Mouse (Mus musculus) brain, embryonic 18.5 days (tissue): Measurements from ENCODE around the gene Plekhh2.

Experiments
- DNase-seq: peaks from one replicate; pipeline ENCODE4 v3.0.0-alpha.2; 2012; ENCODE audit warnings: low read depth, low spot score

Gene Plekhh2

DNA sequence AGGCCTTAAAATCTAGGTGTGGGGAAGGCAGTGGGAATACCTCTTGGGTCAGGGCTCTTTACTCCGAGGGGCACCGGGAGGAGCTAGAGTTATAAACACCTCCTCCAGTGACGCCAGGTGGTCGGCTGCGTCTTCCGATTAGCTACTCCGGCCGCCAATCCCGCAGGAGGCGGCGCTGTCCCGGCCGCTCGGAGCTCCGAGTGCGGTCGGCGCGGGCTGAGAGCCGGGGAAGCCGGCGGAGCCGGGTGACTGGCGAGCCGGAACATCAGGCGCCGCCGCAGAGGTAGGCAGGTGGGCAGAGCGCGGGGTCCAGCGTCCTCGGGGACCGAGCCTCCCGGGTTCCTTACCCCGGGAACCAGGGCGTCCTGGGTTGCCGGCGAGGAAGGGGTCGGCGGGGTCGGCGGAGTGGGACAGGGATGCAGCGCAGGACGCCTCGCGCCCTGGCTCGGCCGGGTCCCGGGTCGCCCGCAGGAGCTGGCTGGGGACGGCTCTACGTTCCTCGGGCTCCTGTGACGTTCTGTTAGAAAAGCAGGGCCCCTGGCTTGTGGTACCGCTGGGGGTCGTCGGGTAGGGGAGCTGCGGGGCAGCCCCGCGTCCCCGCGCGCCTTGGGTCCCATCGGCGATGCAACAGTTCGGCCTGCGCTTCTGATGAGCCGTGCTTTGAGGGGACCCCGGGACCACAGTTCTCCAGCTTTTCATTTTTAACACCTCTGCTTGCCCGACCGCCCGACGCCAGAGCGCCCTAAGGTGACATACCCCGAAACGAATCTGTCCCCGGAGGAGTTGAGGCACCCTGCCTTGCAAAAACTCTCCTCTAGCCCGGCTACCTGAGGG, at the start of gene Plekhh2:
Gene Plekhh2 (plus strand): TSS at position 214 of the 834 bp plus-strand sequence.
- DNase-seq = peak; percentile 36

DNA sequence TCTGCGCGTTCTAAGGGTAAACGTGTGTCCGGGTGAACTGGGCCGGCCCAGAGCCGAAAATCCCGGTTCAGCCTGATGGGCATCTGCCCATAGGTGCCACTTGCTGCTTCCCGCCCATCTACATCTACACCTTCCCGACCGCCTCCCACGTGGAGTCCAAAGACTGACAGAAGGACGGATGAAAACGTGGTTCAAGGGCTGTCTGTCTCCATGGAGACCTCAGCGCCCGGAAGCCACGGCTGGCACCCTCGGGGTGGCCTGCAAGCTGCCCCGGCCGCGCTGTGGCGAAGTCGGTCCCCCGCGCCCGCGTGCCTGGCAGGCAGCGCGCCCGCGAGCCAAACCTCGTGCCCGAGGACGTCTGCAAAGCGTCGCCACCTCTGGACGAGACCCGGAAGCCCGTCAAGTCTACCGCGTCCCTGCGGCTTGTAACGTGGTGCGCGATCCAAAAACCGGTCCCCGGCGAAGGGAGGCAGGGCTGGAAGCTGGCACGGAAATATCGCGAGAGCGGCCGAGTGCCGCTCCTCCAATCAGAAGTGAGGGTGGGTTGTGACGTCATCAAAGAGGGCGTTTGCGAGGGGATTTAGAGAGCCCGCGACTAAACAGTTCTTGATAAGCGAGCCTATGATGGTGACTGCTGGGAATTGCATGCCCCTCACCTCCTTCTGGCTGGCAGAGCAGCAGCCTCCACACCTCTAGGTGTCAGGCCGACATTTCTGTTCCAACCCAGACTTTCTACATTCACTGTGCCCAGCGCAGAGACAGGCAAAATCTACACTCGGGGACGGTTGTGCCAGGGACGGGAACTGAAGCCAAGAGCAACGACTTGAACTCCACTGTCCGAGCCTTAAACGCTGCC, 45.7 kb upstream of the Plekhh2 start, which contains the start of gene Thada:
Gene Thada (minus strand): TSS at position 453 of the 856 bp plus-strand sequence.
- DNase-seq = peak; percentile 95

DNA sequence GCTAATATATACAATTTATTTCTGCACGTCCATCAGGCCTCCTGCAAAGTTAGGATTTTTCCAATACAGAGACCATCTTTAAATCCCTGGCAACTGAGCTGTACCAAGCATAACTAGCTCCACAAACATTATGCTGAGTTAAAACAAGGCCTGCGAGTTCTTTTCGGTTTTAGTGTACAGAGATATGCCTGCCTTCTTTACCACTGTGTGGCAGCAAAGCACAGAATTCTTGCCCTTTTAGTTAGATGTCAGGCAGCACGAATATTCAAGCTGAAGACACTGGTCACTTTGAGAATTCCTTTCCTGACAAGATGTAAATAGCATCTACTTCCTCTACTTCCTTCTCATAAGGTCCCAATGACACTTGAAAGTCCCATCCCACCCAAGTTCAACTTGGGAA, 37.4 kb upstream of the Plekhh2 start:
- DNase-seq = no peak

DNA sequence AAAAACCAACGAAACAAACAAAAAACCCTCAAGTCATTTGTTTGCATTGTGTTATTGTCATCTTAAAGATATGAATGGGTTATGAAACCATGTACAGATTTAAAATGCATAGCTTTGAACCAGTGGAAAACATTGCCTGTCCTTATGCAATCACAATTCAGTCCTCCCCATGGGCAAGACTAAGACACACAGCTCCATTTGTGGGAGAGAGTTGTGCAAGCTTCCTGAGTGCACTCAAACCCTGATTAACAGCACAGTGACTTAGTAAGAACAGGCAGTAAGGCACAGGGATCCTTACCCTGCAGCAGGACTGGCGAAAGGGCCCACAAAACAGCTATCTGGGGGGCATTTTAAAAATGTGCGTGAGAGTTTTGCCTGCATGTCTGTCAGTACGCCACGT, 34.5 kb upstream of the Plekhh2 start:
- no peak for DNase-seq

DNA sequence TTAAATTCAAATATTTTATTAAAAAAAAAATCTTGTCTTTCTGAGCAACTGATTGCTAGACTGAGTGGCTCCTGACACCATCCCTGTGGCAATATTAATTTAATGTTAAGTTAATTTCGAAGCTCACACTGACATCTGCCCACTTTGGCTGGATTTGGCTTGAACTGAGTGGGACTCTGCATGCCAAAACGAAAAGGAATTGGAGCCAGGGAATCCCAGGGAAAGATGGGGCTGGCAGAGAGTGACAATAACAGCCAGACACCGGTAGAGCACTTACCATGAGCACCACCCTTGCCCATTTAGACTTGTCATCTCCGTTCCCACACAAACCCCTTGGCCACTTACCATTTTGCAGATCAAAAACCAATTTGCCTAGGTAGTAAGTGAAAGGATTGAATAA, 33.4 kb upstream of the Plekhh2 start:
- DNase-seq = no peak

DNA sequence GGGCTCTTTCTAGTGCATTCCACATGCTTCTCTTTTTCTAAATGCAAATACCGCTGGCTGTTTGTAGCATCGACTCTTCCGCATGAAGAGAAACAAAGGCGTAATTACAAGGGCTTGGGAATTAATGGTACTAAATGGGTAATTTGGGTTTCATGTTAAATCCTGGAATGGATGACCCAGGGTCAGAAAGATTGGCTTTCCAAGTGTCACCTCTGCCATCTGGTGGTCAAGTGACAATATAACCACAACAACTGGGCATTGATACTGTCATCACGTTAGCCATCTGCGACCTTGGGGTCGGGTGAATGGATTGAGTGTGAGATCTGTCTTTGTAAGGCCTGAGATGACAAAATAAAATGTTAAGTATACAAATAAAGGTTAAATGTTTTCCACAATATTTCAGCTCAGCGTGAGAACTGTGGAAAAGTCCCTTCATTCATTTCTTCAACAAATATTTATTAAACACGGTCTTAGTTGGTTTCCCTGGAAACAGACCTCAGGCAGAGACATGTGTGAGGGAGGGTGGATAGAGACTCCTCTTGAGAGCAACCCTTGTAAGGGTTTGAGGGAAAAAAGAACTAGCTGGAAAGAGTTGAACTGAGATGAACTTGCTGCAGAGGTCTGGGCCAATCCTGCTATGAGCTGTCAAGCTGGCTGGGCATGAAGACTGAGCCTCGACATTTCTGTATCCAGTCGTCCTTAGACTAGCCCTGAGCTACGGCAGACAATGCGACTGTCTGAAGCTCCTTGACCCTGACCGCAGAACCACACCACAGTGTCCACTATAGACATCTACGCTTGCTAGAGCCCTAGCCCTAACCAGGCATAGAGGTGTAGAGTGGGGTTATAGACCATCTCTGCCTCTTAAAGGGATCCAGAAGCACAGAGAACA, 31.0 kb upstream of the Plekhh2 start:
- no peak for DNase-seq

DNA sequence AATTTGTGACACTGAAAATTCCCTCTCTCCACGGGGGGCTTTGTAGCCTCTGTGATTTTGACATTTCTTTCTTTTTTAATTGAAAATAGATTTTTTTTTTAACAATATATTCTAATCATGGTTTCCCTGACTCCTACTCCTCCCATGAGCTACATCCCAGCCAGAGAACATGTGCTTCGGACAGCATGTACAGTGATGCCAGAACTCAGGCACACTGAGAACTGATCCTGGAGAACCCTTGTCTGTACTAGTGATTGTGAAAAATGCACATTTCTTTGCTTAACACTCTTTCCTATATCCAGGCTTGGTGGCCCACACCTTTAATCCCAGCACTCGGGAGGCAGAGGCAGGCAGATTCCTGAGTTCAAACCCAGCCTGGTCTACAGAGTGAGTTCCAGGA, 28.9 kb upstream of the Plekhh2 start:
- DNase-seq = no peak

DNA sequence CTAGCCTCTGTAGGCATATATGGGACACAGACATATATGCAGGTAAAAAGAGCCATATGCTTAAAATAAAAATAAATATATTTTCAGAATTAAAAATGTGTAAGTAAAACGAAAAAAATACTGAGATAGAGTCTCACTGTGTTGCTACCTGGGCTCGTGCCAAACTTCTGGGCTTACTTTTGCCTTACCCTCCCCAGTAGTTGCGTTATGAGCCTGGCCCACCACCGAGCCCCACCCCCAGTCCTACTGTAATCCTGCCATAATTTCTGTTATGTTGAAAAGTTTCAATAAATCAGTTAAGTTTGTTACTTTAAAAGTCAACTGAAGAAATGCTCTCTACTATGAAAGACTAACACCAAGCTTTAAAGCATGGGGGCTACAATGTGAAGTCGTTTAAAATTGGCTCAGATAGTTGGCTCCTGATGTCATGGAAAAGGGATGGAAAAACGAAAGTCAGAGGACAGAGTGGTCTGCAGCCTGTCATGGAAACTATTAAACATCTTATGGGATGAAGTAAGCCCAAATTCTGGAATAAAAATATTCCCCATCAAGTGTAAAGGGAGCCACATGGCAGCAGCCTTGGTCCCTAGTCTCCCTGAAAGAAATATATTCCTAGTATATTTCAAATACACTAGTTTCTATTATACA, 27.9 kb upstream of the Plekhh2 start:
- no peak for DNase-seq

DNA sequence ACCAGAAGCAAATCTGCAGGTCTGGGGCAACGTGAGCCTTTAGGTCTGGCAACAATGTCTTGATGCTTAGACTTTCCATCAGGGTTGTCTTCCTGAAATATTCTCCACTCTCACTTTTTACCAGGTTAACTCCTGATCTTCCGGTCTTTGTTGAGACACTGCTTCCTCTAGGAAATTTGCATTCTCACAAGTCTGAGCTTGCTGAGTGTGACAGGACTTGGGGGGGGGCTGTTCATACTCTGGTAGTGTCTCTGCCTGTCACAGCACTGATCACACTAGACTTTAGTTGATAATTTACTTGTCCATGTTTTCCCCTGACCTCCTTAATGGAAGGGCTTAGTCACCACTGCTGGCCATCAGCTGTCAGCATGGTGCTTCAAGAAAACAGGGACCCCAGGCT, 24.3 kb upstream of the Plekhh2 start:
- no peak for DNase-seq

DNA sequence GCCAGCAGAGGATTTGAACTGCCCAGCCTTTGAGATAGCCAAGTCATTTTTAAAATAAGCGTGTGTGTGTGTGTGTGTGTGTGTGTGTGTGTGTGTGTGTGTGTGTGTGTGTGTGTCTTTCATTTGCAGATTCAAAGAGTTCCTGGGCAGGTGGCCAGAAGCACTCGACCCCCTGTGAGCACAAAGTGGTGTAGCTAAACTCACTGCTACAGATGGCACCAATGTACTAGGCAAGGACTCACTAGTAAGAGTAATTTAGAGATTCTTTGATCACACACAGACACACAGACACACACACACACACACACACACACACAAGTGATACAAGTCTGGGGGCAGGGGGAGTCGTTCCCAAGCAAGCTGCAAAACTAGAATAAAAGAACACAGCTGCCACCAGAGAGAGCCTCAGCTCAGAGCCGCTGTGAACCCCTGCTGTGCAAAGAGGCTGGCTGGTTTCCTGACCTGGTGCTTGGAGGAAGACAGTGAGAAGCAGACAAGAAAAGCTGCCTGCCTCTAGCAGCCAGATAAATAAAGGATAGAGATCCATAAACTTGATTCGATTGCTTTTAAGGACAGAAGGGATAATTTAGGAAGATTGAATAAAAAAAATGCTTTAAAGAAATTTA, 19.3 kb upstream of the Plekhh2 start:
- no peak for DNase-seq

DNA sequence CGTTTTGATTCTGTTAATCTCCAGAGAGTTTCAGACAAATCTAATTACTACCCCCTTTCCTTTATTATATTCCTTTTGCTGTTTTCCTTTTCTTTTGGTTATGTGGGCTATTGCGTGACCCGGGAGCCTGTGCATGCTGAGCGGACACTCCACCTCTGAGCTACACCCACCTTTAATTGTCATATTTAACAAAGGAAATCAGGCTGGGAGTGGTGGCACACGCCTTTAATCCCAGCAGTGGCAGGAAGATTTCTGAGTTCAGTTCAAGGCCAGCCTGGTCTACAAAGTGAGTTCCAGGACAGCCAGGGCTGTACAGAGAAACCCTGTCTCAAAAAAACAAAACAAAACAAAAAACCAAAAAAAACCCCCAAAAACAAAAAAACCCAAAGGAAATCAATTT, 14.7 kb upstream of the Plekhh2 start:
- no peak for DNase-seq

DNA sequence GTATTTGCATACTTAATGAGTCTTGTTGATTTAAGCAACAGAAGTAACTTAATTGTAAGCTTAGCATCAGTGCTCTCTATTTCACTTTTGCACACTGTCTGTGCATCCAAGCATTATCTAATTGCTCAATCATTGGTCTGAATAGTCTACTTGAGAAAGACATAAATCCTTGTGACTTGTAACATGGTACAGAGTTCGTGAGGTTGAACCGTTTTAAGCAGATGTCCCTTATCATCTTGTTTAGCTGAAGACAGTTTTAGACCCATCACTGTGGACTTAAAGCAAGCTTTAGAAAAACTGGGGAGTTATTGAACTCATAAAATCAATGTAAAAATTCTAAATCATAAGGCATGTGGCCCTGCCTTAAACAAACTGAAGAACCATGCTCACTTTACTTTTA, 14.1 kb upstream of the Plekhh2 start:
- DNase-seq = no peak

DNA sequence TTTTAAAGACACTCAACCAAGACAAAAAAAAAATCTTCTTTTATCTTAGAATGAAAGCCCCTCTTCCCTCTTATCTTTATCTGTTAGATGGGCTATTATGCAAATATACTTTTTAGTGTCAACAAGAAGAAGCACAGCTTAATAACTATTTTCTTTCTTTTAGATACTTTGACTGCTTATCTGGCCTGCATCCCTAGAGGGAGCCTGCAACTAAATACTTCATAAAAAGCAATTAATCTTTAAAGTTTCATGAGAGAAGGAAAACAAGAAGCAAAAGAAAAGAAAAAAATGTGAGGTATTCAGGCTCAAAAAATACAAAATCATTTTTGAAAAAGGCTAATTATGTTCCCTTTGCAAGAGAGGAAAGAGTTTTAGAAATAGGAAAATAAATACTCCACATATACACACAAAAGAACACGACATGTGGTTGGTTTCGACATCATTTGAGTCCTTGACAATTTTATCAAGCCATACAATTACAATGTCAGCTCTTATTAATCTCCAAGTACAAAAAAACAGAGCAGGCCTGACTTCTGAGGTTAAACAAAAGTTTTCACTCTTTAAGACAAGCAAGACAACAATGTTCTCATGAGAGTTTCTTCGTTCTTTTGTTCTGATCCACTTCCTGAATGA, 13.6 kb upstream of the Plekhh2 start:
- no peak for DNase-seq

DNA sequence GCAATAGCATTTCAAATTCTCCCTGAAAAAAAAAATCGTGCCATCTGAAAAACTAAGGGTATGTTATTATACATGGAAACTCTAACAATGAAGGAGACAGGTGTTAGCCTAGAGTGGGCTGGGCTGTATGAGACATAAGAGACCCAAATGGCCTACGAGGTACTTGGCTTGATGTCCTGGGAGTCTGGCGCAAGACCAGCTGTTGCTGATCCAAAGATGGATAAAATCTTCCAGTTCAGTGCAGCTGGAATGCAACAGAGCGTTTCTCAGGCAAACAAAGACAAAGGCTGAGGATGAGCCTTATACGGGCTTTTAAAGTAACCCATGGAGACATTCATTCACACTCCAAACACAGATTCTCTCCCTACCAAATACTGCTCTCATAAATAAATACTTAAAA, 13.1 kb upstream of the Plekhh2 start:
- DNase-seq = no peak

DNA sequence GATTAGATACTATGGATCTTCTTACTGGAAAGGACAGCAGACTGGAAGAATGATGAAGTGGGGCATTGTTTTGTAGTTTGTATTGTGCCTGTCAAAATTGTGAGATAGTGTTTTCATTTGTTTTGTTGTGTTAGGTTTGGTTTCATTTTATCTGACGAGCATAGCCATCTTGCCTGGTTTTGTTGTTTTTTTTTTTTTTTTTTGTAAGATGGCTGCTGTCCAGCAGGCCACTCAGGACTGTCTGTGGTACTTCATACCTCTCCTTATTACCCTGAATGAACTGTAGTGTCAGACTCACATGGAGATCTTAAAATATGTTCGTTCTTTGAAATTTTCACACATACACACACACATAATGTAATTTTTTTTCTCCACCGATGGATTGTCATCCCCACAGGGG, 9.4 kb upstream of the Plekhh2 start:
- no peak for DNase-seq

DNA sequence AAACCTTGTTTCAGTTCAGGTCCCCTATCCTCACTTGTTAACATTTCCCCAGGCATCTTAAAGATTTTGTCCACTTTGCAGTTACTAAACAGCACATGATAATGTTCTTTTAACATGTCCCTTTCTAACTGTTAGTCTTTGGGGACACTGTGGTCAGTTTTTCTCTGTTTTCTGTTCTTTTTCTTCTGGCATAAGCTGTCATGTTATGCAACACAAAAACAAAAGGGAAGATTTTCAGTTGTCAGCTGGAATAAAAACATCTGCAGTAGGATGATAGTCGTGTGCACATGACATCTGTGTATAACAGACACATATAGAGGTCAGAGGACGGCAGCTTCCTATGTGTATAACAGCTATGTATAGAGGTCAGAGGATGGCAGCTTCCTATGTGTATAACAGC, 5.8 kb upstream of the Plekhh2 start:
- no peak for DNase-seq

DNA sequence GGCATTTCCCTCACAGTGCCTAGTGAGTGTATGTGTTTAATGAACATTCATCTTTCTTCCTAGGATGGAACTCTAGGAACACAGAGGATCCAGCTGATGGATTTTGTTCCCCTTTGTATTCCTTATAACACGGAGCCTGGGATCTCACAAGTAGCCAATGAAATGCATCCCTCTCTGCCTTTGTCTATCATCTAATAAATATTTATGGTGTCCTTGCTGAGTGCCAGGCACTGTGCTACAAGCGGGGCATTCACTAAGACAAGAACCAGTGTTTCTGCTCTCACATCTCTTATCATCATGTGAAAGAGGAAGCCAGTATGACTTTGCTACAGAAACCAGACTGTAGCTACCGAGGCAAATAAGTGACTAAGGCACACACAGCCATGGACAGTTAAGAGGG, 3.0 kb upstream of the Plekhh2 start:
- DNase-seq = no peak

DNA sequence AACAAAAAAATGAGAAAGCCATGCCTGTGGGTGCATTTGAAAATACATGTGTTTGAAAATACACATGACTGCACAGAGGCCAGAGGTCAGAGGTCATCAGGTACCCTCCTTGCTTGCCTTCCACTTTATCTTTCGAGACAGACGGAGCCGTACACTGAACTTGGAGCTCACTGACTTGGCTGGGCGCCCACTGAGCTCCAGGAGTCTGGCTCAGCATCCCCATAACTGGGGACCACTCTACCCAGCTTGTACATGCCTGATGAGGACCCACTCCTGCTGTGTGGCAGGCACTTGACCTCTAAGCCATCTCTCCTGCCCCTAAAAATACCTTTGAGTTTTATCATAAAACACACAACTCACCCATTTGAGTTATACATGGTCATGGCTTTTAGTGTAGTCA, 2.5 kb upstream of the Plekhh2 start:
- DNase-seq = no peak

DNA sequence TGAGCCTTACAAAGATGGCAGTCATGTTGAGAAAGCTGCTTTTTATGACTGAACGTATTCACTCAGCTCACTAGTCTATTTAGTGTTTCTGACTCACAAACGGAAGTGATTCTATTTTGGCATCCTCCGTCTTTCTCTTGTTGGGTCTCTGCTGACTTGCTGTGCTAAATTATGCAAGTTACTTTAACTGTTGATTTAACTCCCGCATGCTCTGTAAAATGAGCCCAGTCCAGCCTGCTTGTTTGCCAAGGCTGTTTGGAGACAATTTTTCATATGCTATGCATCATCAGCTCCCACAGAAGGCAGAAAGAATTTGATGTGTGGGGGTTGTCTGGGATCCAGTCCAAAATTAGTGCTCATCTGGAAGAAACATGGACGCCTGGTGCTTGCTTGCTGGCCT, 1.3 kb upstream of the Plekhh2 start:
- peak; percentile 24 for DNase-seq

DNA sequence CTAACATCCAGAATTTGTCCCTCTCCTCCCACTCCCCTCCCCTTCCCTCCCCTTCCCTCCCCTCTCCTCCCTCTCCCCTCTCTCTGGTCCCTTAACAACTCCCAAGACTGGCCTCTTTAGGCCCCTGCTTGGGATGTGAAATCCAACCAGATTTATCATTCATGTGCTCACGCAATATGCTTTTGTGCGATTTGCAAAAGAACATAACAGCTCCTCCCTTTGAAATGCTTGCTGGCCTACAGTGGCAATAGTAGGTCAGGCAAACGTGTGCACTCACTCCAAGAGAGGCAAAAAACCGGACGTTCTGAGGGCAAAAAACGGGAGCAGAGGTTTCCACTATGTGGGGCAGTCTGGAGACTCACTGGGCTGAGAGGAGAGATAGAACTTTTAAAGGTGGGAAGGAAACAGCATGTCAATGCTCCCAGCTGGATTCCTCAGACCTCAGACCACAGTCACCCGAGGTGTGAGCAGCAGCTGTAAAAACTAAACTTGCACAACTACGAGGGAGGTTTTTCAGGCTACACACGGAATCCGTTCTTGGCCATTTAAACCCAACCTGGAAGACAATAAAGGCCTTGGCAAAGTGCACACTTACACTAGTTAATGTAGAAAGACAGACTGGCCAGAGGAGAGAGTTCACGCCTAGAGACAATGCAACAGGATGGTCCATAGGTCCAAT, 595 bp upstream of the Plekhh2 start:
- no peak for DNase-seq
